Mouse (Mus musculus) forebrain, embryonic 15.5 days (tissue): ENCODE data around the gene St8sia1. TPM values are rescaled to one million over a fixed set of nuclear protein-coding genes. Genes with fewer than 3 reads are reported as not detected.

Experiments used
- ATAC-seq: fragments of 200-750 bp; cut with Nextera tagmentation; replicated peaks from 2 replicates; pipeline ENCODE4 v1.8.0; 2017; ENCODE audit warnings: mild to moderate bottlenecking, moderate TSS enrichment, moderate library complexity
- H3K27ac ChIP-seq: fragments of 300-500 bp; sonication (generic); replicated peaks from 2 replicates; pipeline ENCODE4 v1.5.1; 2015; ENCODE audit warnings: mild to moderate bottlenecking, inconsistent platforms
- H3K27me3 ChIP-seq: fragments of 300-500 bp; sonication (generic); 2 replicates; pipeline ENCODE4 v1.6.1; 2015; ENCODE audit warnings: inconsistent platforms
- H3K36me3 ChIP-seq: fragments of 300-500 bp; sonication (generic); 2 replicates; pipeline ENCODE4 v1.6.1; 2015; ENCODE audit warnings: mild to moderate bottlenecking, inconsistent platforms
- H3K4me1 ChIP-seq: fragments of 300-500 bp; sonication (generic); 2 replicates; pipeline ENCODE4 v1.6.1; 2015; ENCODE audit warnings: inconsistent platforms
- H3K4me2 ChIP-seq: fragments of 300-500 bp; sonication (generic); replicated peaks from 2 replicates; pipeline ENCODE4 v1.6.1; 2015; ENCODE audit warnings: mild to moderate bottlenecking, inconsistent platforms
- H3K4me3 ChIP-seq: fragments of 300-500 bp; sonication (generic); 2 replicates; pipeline ENCODE4 v1.5.1; 2015; ENCODE audit warnings: mild to moderate bottlenecking, inconsistent platforms
- H3K9ac ChIP-seq: fragments of 300-500 bp; sonication (generic); replicated peaks from 2 replicates; pipeline ENCODE4 v1.6.1; 2015; ENCODE audit warnings: mild to moderate bottlenecking, inconsistent platforms
- H3K9me3 ChIP-seq: fragments of 300-500 bp; sonication (generic); 2 replicates; pipeline ENCODE4 v1.6.1; 2016; ENCODE audit warnings: inconsistent platforms
- WGBS: fragments of 180-500 bp; shearing (Covaris S2); methylation state at CpG from one replicate; pipeline ENCODE4 v1.1.7; 2015; ENCODE audit warnings: mixed read lengths; 5-methylcytosine and 5-hydroxymethylcytosine counted together
- polyA plus RNA-seq: library from polyadenylated mRNA; unstranded; fragments of >200 nt; fragmentation: Nextera tagmentation; extraction: Ambion mirVana; gene quantifications from 2 replicates; pipeline ENCODE4 v1.2.1, GENCODE M21; 2015

Gene St8sia1
- polyA plus RNA-seq, 1 experiment from 2014 or later = 6.9 TPM

- Histone ChIP-seq H3K27ac (no peak overlapping the region), H3K9ac (no peak overlapping the region), H3K9me3 (no peaks in the 10 kb centered on the region), H3K27me3 (no peaks in the 10 kb centered on the region), H3K4me2 (no peak overlapping the region), H3K4me3 (no peak overlapping the region), H3K36me3 (no peaks in the 10 kb centered on the region), H3K4me1 (peaks cover 18% of the 10 kb centered on the region)
- ATAC-seq = no peak
- WGBS = 85% methylated on average over 7 of the region's 7 CpGs
Measured at GRCm38 (mm10) chr6:142951564-142952308, 12.5 kb downstream of the St8sia1 start.

- no peak overlapping the region for H3K4me3 ChIP-seq
- 73% methylated on average over 11 of the region's 11 CpGs for WGBS
- no peak for ATAC-seq
- H3K27me3 ChIP-seq = no peaks in the 10 kb centered on the region
- H3K9me3 ChIP-seq = no peaks in the 10 kb centered on the region
- H3K4me2 ChIP-seq = no peak overlapping the region
- H3K4me1 ChIP-seq = peaks cover 18% of the 10 kb centered on the region
- no peaks in the 10 kb centered on the region for H3K36me3 ChIP-seq
- peak overlapping the region; percentile 38 for H3K27ac ChIP-seq
- H3K9ac ChIP-seq = no peak overlapping the region
Measured at GRCm38 (mm10) chr6:142950354-142950753, 13.9 kb downstream of the St8sia1 start.

GRCm38 (mm10) chr6:142948955-142949357 lies 15.3 kb downstream of the St8sia1 start:
- H3K9ac ChIP-seq = no peak overlapping the region
- H3K4me1 ChIP-seq = peaks cover 18% of the 10 kb centered on the region
- H3K36me3 ChIP-seq = peaks cover 6% of the 10 kb centered on the region
- no peak overlapping the region for H3K4me3 ChIP-seq
- no peaks in the 10 kb centered on the region for H3K9me3 ChIP-seq
- ATAC-seq = peak; percentile 54; the same call in 1 of the 2 replicates
- H3K27me3 ChIP-seq = no peaks in the 10 kb centered on the region
- H3K4me2 ChIP-seq = no peak overlapping the region
- no peak overlapping the region for H3K27ac ChIP-seq
- WGBS = 56% methylated on average over 5 of the region's 5 CpGs

GRCm38 (mm10) chr6:142947029-142947428 lies 17.2 kb downstream of the St8sia1 start:
- 89% methylated on average over 6 of the region's 6 CpGs for WGBS
- peaks cover 18% of the 10 kb centered on the region for H3K4me1 ChIP-seq
- H3K9me3 ChIP-seq = no peaks in the 10 kb centered on the region

GRCm38 (mm10) chr6:142946069-142946871 lies 18.0 kb downstream of the St8sia1 start:
- Histone ChIP-seq H3K36me3 (peaks cover 6% of the 10 kb centered on the region), H3K4me3 (no peak overlapping the region), H3K9ac (no peak overlapping the region), H3K9me3 (no peaks in the 10 kb centered on the region), H3K4me2 (no peak overlapping the region), H3K4me1 (peaks cover 18% of the 10 kb centered on the region), H3K27me3 (no peaks in the 10 kb centered on the region), H3K27ac (no peak overlapping the region)
- WGBS = 81% methylated on average over 8 of the region's 8 CpGs
- no peak for ATAC-seq

More at GRCm38 (mm10) chr6:142947029-142947428, 17.2 kb downstream of the St8sia1 start:
- Histone ChIP-seq H3K27me3 (no peaks in the 10 kb centered on the region), H3K27ac (no peak overlapping the region), H3K9ac (no peak overlapping the region), H3K36me3 (peaks cover 6% of the 10 kb centered on the region), H3K4me3 (no peak overlapping the region), H3K4me2 (no peak overlapping the region)
- no peak for ATAC-seq

GRCm38 (mm10) chr6:142945461-142945860 lies 18.8 kb downstream of the St8sia1 start:
- no peak overlapping the region for H3K27ac ChIP-seq
- whole genome bisulfite sequencing = 92% methylated on average over 2 of the region's 2 CpGs

GRCm38 (mm10) chr6:142944470-142944869 lies 19.8 kb downstream of the St8sia1 start:
- 95% methylated on average over 3 of the region's 3 CpGs for WGBS
- peaks cover 6% of the 10 kb centered on the region for H3K36me3 ChIP-seq
- H3K27ac ChIP-seq = no peak overlapping the region
- no peaks in the 10 kb centered on the region for H3K27me3 ChIP-seq
- no peak overlapping the region for H3K4me2 ChIP-seq
- no peak overlapping the region for H3K4me3 ChIP-seq
- H3K9ac ChIP-seq = no peak overlapping the region
- peaks cover 13% of the 10 kb centered on the region for H3K4me1 ChIP-seq
- H3K9me3 ChIP-seq = no peaks in the 10 kb centered on the region
- ATAC-seq = no peak

More at GRCm38 (mm10) chr6:142945461-142945860, 18.8 kb downstream of the St8sia1 start:
- Histone ChIP-seq H3K9me3 (no peaks in the 10 kb centered on the region), H3K9ac (no peak overlapping the region), H3K36me3 (peaks cover 6% of the 10 kb centered on the region), H3K4me1 (peaks cover 19% of the 10 kb centered on the region), H3K27me3 (no peaks in the 10 kb centered on the region), H3K4me2 (no peak overlapping the region), H3K4me3 (no peak overlapping the region)
- ATAC-seq = no peak

- ATAC-seq = no peak
- 86% methylated on average over 8 of the region's 8 CpGs for WGBS
- Histone ChIP-seq H3K4me1 (peaks cover 12% of the 10 kb centered on the region), H3K27me3 (no peaks in the 10 kb centered on the region), H3K27ac (no peak overlapping the region), H3K4me3 (no peak overlapping the region), H3K9ac (no peak overlapping the region), H3K36me3 (peaks cover 6% of the 10 kb centered on the region), H3K4me2 (no peak overlapping the region), H3K9me3 (no peaks in the 10 kb centered on the region)
Measured at GRCm38 (mm10) chr6:142943419-142943818, 20.8 kb downstream of the St8sia1 start.

- Histone ChIP-seq H3K27ac (no peak overlapping the region), H3K9me3 (no peaks in the 10 kb centered on the region)
- WGBS = 74% methylated on average over 11 of the region's 11 CpGs
Measured at GRCm38 (mm10) chr6:142941596-142942381, 22.5 kb downstream of the St8sia1 start.

GRCm38 (mm10) chr6:142941078-142941477 lies 23.2 kb downstream of the St8sia1 start:
- no peak overlapping the region for H3K27ac ChIP-seq
- no peaks in the 10 kb centered on the region for H3K9me3 ChIP-seq
- no peaks in the 10 kb centered on the region for H3K27me3 ChIP-seq
- ATAC-seq = 0 out of 2 replicates have a peak, but pooled peaks have one; percentile 48
- peaks cover 6% of the 10 kb centered on the region for H3K36me3 ChIP-seq
- peaks cover 17% of the 10 kb centered on the region for H3K4me1 ChIP-seq
- no peak overlapping the region for H3K9ac ChIP-seq
- WGBS = 51% methylated on average over 8 of the region's 8 CpGs
- no peak overlapping the region for H3K4me3 ChIP-seq
- no peak overlapping the region for H3K4me2 ChIP-seq

More at GRCm38 (mm10) chr6:142941596-142942381, 22.5 kb downstream of the St8sia1 start:
- H3K4me3 ChIP-seq = no peak overlapping the region
- H3K9ac ChIP-seq = no peak overlapping the region
- no peak overlapping the region for H3K4me2 ChIP-seq
- no peak for ATAC-seq
- H3K27me3 ChIP-seq = no peaks in the 10 kb centered on the region
- H3K4me1 ChIP-seq = peaks cover 17% of the 10 kb centered on the region
- H3K36me3 ChIP-seq = peaks cover 6% of the 10 kb centered on the region

GRCm38 (mm10) chr6:142938549-142939345 lies 25.5 kb downstream of the St8sia1 start:
- WGBS = 38% methylated on average over 9 of the region's 9 CpGs
- no peak overlapping the region for H3K9ac ChIP-seq
- no peaks in the 10 kb centered on the region for H3K9me3 ChIP-seq
- peak; percentile 51 for ATAC-seq
- peak overlapping the region; percentile 62 for H3K27ac ChIP-seq
- H3K4me3 ChIP-seq = no peak overlapping the region
- H3K36me3 ChIP-seq = no peaks in the 10 kb centered on the region
- H3K4me1 ChIP-seq = peaks cover 17% of the 10 kb centered on the region
- no peaks in the 10 kb centered on the region for H3K27me3 ChIP-seq
- H3K4me2 ChIP-seq = no peak overlapping the region
